Mouse (Mus musculus): Measurements from ENCODE around the gene E2f3.

- TF ChIP-seq CTCF (IDR thresholded peaks at IDR 0.05; ENCODE audit: low read depth, low read length) (no peak), GATA1 (IDR thresholded peaks at IDR 0.05; ENCODE audit: borderline replicate concordance, low read length) (no peak), TAL1 (conservative IDR thresholded peaks at IDR 0.05; ENCODE audit: low read depth, low read length) (no peak), POLR2AphosphoS5 (IDR thresholded peaks at IDR 0.05; ENCODE audit: insufficient replicate concordance, low read depth, low read length) (no peak)
These were observed 585 bp downstream of the E2f3 start for GRCm38 (mm10) chr13:29985101-29985854.
